Mouse (Mus musculus) brain, adult 2 months (tissue): ENCODE measurements around the gene Lmntd1.
A peak's percentile ranks its signal among the peaks of the same experiment; 100 is the strongest.

Experiments used
- DNase-seq: peaks from one replicate; pipeline ENCODE4 v3.0.0; 2011; ENCODE audit warnings: low read depth, low spot score

The Lmntd1 gene

GRCm38 (mm10) chr6:145488251-145488650 lies 125.9 kb downstream of the Lmntd1 start:
- peak; percentile 48 for DNase-seq

- DNase-seq = peak; percentile 64
These were observed 128.0 kb downstream of the Lmntd1 start for GRCm38 (mm10) chr6:145485986-145486605.

DNA sequence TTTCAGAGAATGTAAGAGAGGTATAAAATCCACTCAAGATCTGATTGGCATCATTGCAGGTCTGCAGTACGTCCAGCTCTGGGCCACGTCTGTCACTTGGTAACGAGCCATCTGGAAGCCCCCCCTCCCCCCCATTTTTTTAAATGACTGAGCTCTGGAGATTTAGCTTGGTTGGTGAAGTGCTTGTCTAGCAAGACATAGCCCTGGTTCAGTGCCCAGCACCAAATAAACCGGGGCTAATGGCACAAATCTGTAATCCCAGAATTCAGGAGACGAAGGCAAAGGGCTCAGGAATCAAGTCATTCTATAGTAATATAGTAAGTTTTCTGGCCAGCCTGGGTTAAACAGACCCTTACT lies 130.8 kb downstream of the Lmntd1 start:
- DNase-seq = no peak

- peak; percentile 45 for DNase-seq
These were observed 131.3 kb downstream of the Lmntd1 start for GRCm38 (mm10) chr6:145482656-145483317.

GRCm38 (mm10) chr6:145481938-145482337 lies 132.2 kb downstream of the Lmntd1 start:
- peak; percentile 7 for DNase-seq

GRCm38 (mm10) chr6:145478821-145479271 lies 135.3 kb downstream of the Lmntd1 start:
- DNase-seq = no peak

GRCm38 (mm10) chr6:145477367-145477905 lies 136.7 kb downstream of the Lmntd1 start:
- DNase-seq = no peak

DNA sequence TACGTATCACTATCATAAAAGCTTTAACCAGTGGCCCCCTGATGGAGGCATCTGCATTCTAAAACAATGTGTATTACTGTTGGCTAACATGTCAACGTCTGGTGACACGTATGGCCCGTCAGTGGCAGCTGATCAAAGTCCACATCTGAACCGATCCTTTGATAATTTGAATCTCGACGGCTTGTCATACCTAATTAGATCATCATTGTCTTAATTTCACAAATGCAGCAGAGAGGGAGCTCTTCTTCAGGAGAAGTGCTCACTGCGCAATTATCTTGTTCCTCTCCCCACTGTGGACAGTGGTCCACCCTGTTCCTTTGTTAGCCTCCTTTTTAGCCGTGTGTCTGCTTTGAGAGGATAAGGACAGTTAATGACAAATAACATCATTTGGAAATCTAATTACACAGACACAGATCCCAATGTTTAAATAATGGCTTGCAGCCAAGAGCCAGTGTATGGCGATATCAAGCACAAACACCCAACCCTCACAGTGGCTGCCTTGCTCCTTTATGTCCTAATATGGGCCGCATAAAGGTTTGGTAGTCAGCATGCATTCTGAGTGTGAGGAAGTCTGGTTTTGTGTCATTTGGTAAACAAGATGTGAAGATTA lies 142.4 kb downstream of the Lmntd1 start:
- DNase-seq = no peak

DNA sequence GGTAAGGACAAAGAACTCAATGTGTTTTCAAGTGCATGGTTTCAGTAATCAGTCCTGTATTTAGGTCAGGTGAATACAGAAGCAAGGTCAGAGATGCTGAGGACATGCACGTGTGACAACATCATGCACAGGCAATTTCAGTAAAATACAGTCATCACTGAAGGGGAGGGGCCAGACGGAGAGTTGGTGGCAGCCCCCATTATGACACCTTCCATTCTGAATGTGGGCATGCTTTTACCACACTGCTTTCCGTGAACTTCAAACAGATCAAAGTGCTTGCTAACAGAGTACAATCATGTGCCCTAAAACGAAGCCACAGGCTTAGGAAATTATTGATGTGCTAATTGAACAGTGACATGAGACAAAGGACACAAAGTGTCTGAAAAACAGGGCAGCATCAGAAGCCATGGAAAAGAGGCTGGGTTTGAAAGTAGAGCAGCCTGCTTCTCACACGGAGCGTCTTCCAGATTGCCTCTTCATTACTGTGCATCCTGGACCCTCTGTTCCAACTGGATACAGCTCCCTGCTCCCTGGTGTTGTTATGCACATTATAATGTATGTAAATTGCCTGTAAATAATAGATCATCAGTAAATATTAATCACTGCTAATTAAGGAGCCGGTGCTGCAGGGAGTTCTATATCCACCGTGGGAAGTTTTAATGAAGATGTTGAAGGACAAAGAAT lies 144.7 kb downstream of the Lmntd1 start:
- DNase-seq = no peak

GRCm38 (mm10) chr6:145464027-145464426 lies 150.1 kb downstream of the Lmntd1 start:
- peak; percentile 16 for DNase-seq

GRCm38 (mm10) chr6:145462677-145463245 lies 151.4 kb downstream of the Lmntd1 start:
- no peak for DNase-seq

DNA sequence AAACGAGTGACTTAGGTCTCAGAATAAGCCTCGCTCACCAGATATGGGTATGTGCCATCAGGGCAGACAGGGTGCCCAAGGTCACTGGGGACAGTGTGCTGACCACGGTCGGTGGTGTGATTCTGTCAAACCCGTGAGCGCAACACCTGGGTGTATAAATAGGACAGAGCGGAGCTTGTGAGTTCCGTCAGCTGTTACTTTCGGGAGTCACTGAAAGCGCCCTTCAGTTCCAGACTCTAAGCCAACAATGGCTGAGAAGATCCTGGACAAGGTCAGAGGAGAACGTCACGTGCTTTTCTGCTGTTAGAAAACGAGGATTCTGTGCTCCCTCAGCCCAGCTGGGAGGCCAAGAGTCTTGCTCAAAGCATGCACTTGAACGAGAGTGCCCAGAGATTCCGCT lies 157.1 kb downstream of the Lmntd1 start:
- DNase-seq = no peak

DNA sequence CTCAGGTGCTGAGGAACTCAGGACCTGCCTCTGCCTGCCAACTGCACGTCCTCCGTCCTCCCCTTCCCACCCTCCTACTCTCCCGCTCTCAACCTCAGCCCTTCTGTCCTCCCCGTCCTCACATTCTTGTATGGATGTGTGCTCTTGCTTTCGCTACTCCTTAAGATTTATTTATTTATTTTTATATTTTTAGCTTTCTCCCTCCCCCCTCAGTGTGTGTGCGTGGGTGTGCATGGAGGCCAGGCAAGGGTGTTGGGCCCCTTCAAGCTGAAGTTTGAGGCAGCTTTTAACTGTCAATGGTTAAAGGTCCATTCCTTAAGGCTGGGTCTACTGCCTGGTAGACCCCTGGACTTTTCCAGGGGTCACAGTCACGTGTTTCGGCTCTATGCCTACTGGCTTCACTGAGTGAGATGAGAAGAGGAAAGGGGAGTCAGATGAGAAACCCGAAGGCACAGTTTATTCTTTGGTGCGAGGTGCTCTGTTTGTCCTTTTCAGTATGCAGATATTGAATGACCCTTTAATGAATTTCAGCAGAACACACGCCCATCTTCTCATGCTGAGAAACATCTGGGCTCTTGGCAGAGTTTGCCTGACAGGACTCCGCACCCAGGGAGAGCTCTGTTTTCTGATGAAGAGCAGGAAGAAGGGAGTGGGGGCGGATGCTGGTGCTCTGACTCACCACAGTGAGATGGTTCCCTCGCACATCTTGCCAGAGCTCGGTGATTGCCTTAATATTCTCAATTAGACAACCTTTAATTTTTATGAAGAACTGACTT lies 163.3 kb downstream of the Lmntd1 start:
- DNase-seq = peak; percentile 86

DNA sequence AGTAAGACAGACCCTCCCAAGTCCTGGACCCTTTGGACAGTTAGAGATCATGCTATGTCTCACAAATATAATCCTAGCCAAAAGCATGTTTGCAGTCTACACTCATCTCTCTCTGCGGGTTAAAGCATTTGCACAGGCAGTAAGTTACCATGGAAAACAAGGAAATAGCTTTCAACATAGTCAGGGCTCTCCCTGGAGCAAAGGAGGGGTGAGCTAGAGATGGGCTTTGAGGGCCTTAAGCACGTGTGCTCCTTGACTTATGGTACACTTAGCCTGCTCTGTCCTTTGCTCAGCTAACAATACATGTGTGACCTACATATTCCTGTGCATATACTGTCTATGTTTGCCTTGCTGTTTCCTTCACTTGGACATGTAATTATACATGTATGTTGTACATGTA lies 165.8 kb downstream of the Lmntd1 start:
- no peak for DNase-seq

DNA sequence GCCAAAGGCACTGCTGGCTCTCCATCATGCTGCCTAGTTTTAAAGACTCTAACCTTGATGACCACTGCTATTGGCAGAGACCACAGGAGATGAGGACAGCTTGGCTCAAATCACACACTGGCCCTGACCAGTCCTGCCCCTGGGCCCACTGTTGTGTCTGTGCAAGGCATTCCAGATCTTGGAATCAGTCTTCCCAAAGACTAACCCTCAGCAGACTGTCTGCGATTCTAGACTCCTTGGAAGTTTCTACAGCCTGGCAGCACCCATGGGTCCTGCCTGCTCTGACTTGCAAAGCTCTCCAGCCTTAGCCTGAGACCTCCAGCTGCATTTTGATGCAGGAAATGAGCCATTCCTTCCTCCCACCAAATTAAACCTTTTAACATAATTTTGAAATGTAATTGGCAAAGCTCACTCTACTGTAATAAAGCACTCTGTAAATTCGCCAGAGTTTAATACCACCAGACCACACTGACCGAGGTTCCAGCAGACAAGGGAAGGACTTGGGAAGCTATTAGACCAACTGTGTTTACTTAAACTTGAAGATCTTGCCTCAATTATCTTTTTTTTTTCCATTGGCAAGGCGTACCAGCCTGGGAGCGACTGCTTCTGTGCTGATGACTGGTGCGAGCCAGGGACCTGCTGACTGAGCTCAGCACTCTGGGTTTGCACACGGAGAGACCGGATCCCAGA lies 168.2 kb downstream of the Lmntd1 start:
- DNase-seq = no peak

DNA sequence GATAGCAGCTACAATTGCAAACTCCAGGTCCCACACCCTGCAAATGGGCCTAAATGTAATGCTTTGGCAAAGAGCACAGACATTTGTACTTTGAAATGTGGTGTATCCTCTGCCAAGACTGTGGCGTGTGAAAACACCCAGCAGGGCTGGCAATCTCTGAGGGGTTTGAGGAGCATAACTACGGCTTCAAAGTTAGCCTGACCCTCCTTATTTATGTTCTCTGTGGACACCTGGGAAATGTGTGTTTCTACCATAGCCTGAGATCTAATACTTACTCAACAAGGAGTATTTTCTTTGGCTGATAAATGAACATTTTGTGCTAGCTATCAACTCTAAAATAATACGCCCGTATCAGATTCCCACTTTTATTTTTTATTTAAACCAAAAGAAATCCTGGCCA lies 168.7 kb downstream of the Lmntd1 start:
- DNase-seq = no peak

DNA sequence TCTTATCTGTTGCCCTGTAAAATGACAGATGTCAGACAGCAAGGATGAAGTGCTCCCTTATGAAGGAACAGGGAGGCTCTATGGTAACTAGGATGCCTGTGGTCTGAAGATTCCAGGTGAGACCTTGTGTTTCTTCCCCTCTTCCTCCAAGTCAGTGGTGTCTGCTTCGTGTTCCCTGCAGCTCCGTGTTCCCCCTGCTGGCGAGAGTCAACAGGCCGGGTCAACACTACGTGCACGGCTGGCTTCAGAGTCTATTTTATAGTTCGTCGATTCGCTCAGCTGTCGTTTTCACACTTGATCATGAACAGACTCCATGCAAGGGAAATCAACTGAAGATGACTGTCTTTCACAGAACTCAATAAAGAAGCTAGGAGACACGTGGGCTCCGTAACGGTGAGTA lies 171.3 kb downstream of the Lmntd1 start:
- no peak for DNase-seq

DNA sequence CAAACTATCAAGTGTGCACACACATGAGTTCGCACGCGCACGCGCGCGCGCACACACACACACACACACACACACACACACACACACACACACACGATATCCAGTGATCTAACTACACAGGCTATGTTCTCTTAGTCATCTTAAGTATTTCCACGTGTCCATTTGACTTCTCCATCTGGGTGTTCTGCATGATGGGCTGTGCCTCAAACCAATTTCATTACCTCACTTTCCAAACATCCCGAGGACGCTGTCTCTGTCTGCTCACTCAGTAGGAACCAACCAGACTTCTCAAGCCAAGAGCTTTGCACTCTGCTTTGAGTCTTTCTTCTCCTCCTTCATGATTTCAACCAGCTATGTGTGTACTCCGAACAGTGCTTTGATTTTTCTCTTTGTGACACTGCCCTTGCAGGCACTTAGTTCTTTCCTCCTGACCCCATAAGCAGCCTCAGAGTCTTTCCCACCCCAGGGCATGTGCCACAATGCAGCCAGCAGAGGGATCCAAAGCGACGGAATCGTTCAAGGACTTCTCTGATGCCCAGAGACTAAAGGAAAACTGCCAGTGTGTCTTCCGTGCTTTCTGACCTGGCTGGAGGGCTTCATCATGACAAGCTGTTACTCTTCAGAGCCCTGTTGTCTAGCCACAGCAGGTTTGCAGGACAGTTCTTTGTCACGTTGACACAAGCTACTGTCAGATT lies 172.6 kb downstream of the Lmntd1 start:
- peak; percentile 79 for DNase-seq

GRCm38 (mm10) chr6:145438851-145439250 lies 175.3 kb downstream of the Lmntd1 start:
- DNase-seq = no peak

DNA sequence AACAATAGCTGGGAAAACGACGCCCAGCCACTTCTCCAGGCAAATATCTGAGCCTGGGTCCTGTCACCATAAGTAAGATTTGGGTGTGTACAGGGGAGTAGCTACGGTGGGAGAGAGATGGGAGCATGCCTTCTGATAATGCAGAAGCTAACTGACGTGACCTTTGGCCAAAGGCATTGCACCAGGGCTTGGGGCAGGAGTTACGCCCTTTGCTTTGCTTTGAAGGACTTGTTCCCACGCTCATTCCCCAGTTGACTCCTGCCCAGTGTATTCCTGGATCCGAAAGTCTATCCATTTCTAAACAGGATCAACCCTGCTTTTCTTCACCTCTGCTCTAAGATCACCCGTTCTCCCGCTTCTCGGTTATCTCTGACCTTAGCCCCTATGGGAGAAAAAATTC lies 178.4 kb downstream of the Lmntd1 start:
- DNase-seq = no peak
